Mouse (Mus musculus) G1E (cell line): ENCODE measurements around the gene Gm33543.

ENCODE experiments used
- CTCF ChIP-seq: IDR thresholded peaks from 2 replicates; pipeline ENCODE4 v1.5.1; 2012; ENCODE audit warnings: low read depth, low read length, inconsistent platforms, mixed read lengths
- GATA1 ChIP-seq: IDR thresholded peaks from 2 replicates; pipeline ENCODE4 v1.6.1; 2012; ENCODE audit warnings: borderline replicate concordance, low read length, inconsistent platforms, mixed read lengths
- POLR2AphosphoS5 ChIP-seq: IDR thresholded peaks from 2 replicates; pipeline ENCODE4 v1.6.1; 2012; ENCODE audit warnings: low read depth, low read length, inconsistent platforms; ENCODE audit not compliant: insufficient replicate concordance
- TAL1 ChIP-seq: conservative IDR thresholded peaks from 2 replicates; pipeline ENCODE4 v1.6.1; 2012; ENCODE audit warnings: low read depth, low read length, inconsistent platforms, mixed read lengths

- TF ChIP-seq CTCF (no peak), GATA1 (no peak), POLR2AphosphoS5 (no peak), TAL1 (no peak)
These were observed 62.8 kb downstream of the Gm33543 start for GRCm38 (mm10) chr10:95779801-95780385.
